Mouse (Mus musculus) liver, embryonic 14.5 days (tissue): ENCODE measurements around the gene Pagr1b.

ENCODE experiments used
- CTCF ChIP-seq: IDR thresholded peaks from 2 replicates; pipeline ENCODE4 v1.5.1; 2016; ENCODE audit warnings: antibody characterized with exemption, low read depth, control low read depth
- EP300 ChIP-seq: IDR thresholded peaks from 2 replicates; pipeline ENCODE4 v1.6.1; 2016; ENCODE audit warnings: antibody characterized with exemption, low read depth

DNA sequence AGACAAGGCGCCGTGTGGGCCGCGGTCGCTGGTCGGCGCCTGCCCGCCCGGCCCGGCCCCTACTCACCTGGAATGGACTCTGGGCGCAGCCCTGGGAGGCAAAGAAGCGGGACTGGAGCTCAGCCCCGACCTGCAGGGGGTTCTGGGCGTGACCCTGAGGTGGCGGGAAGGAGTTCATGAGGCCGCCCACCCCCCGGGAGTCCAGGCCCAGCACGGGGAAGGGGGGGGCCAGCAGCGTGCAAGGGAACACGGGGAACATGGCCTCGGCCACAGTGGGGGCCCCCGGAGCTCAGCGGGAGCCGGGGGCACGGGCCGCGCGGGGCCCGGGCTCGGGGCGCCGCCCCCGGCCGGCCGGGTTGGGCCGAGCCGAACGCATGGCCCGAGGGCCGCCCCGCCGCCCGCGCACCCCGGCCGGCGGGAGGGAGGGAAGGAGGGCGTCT lies 9.9 kb upstream of the Pagr1b start:
- peak; percentile 12; the same call in 1 of the 2 replicates for TF ChIP-seq CTCF
- TF ChIP-seq EP300: no peak
